Mouse (Mus musculus): ENCODE measurements around the gene Pnisr.

The Pnisr gene

DNA sequence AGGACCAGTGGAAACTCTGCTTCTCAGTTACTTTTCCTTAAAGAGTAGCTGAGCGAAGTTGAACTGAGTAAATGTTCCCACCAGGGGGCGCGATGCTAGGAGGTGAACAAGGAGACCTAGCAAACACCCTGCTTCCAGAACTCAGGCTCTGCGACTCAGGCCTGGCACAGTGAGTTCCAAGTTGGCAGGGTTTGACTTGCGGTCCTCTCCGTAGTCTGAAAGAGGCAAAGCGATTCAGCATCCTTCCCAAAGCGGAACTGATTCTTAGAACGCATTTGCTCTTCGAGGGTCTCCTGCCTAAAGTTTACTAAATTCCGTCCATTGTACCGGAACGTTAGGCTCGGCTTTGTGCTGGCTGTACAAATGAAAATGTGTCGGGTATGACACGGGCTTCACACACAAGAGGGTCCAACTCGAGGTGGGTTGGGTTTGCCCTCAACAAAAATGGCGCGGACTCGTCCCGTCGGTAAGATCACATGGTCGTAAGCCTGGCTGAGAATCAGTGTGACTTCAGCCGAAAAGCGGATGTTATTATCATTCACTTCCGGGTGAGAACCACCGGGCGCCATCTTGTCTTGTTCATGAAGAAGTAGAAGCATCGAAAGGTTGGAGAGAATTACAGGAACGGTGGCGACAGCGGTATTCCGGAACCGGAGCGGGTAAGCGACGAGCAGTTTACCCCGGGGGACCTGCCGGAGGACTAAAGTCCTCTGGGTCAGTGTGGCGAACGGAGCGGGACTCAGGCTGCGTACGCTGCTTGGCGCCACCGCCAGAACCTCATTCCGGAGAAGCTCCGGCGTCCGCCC, at the start of gene Pnisr:
Gene Pnisr, plus strand, starts transcription at position 103 of the 806 bp plus-strand sequence.
- DNase-seq (ENCODE audit: low read depth, low spot score) = peak; percentile 89

DNA sequence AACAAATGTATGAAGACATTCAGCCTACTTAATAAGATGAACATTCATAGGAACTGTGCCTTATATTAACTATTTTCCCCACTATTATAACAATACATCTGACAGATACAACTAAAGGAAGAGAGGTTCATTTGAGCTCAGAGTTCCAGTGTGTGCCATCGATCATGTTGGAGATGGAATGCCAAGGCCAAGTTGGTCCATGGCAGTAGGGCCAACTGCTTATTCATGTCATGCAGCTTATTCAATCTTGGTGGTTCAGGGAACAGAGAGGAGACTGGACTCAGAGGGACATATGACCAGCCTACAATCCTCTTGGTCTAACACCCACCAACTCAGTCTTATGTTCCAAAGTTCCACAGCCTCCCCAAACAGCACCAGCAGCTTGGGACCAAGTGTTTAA, 46.4 kb upstream of the Pnisr start:
- no peak for DNase-seq (ENCODE audit: low read depth, low spot score)

DNA sequence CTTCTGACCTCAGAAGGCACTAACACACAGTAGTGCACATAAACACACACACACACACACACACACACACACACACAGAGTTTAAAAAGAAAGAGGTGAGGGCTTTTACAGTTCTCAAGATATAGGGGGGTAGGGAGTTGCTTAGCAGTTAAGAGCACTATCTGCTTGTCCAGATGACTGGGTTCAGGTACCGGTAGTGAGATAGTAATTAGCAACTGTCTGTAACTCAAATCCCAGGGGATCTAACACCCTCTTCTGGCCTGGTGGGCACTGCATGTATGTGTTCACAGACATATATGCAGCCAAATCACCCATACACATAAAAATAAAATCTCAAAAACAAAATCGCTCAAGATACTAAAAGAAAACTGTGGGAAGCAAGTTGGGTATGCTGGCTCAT, 45.8 kb upstream of the Pnisr start:
- DNase-seq (ENCODE audit: low read depth, low spot score) = no peak

DNA sequence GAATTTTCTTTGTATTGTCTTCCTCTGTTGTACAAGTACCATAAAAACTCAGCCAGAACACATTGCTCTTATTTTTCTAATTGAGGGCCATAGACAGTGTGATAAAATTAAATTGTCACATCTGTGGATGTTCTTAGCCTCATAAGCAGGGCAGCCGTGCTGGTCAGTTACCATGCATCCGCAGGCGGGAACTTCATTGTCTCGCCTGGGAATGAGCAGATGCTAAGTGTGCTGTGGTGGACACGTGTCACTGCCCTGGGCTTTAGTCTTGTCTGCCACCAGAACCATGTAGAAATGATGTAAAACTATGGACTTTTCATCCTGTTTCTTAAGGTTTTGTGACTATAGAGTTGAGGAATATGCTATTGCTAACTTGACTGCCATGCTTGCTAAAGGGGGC, 40.2 kb upstream of the Pnisr start:
- DNase-seq (ENCODE audit: low read depth, low spot score) = no peak

DNA sequence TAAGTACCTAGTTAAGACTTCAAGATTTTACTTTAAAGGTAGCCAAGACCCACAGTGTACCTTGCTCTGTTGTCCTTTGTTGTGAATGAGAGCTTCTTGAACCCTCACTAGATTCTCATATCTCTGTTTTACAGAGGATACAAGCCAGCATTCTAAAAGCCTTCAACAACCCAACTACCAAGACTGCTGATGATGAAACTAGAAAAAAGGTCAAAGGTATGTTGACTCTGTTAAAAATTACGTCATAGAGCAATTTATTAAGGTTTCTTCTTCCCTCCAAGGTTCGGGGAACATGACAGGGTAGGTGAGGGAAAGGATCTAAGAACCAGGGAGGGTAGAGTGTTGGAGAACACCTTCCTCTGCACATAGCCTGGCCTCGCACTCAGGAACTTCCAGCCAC, 36.8 kb upstream of the Pnisr start:
- DNase-seq (ENCODE audit: low read depth, low spot score) = no peak

DNA sequence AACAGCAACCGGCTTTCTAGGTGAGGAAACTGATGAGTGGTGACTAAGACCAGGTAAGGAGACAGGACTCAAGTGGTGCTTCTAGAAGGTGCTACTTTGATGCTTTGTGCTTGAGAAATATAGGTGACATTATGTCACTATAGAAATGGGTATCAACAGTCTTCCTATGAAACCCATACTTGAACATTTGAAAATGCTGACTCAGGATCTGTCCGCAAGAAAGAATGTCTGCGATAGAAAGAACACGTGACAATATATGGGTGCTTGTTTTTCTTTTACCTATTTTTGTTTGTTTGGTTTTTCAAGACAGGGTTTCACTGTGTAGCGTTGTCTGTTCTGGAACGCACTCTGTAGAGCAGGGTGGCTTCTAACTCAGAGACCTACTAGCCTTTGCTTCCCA, 34.7 kb upstream of the Pnisr start:
- no peak for DNase-seq (ENCODE audit: low read depth, low spot score)

DNA sequence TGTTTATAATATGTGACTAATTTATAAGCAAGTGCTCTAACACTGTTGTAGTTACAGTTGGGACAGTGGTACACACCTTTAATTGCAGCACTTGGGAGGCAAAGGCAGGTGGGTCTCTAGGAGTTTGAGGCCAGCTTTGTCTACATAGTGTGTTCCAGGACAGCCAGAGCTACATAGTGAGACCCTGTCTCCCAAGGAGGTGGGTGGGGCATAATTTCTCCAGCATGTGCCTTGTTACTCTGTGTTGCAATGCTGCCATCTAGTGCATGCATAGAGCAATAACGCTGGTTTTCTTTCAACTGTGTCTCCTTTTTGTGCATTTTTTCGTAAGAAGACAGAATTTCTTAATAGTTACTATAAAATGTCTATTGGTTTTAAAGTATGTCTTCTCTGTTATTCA, 33.4 kb upstream of the Pnisr start:
- peak; percentile 53 for DNase-seq (ENCODE audit: low read depth, low spot score)

DNA sequence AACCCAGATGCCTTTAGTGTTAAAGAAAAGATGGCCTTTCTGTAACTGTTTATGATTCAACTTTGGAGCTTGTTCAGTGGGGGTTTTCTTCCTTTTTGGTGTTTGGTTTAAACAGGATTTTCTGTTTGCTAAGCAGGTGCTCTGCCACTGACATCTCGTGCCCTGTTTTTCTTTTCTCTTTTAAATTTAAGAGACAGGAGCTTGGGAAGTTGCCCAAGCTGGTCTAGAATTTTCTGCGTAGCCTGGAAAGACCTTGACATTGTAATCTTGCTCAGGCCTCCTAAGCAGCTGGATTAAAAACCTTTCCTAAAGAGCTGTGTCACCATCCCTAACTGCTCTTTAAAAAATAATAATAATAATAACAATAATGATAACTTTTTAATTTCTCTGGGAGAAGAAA, 20.8 kb upstream of the Pnisr start:
- DNase-seq (ENCODE audit: low read depth, low spot score) = no peak

DNA sequence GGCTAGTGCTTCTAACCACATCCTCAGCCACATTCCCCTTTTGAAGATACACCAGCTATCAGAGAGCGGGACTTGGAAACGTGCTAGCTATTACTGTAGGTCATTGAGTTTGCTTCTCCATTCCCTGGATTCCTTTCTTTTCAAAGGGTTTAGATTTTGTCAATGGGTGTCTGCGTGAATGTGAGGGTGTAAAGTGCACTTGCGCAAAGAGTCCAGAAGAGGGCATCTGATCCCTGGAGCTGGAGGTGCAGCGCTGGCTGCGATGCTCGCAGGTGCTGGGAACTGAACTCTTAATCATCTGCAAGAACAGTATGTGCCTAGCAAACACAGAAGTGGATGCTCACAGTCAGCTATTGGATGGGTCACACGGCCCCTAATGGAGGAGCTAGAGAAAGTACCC, 14.5 kb upstream of the Pnisr start:
- peak; percentile 39 for DNase-seq (ENCODE audit: low read depth, low spot score)

DNA sequence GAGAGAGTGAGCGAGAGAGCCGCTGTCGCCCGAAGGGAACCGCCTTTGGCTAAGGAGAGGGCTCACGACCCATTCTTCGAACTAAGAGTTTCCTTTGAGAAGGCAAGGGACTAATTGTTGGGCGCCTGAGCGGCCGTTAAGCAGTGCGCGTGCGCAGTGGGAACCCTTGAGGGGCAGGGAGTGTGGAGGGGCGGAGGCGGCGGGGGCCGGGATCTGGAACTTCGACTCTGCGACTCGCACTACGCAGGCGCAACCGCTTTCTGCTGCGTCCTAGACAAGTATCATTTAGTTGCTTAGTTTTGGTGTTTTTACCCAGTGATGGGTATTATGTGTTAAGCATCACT, 876 bp downstream of the Pnisr start:
- DNase-seq (ENCODE audit: low read depth, low spot score) = peak; percentile 61

DNA sequence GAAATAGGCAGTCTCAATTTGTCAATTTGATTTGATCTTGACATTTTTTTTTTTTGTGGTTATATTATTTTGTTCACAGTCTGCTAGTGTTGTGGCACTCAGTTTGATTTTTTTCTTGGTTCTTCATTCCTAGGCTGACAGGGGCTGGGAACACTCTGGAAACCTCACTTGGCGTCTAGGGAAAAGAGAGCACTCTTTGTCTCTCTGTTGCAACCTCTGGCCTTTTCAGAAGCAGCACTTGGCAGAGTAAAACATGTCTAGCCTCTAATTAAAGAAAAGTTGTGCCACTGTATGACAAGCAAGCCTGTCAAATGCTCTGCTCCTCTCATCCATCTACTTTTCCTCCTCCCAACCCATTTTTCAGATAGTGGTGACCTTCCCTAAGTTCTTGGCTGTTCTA, 10.1 kb downstream of the Pnisr start:
- DNase-seq (ENCODE audit: low read depth, low spot score) = no peak

DNA sequence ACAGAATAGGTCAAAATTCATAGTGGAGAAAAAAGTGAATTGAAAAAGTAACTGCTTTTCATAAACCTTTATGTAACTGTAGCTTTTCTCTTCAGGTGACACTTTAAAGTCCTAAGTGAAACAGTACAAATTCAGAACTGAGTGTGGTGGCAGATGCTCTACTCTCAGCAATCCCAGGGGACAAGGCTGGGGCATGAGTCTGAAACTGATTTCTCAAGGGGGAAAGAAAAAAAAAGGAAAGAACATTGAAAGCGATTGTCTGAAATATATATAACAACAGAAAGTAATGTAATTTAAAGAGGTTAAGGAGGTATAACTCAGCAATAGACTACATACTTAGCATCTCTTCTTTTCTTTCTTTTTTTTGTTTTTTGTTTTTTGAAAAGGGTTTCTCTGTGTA, 17.8 kb downstream of the Pnisr start:
- DNase-seq (ENCODE audit: low read depth, low spot score) = no peak

DNA sequence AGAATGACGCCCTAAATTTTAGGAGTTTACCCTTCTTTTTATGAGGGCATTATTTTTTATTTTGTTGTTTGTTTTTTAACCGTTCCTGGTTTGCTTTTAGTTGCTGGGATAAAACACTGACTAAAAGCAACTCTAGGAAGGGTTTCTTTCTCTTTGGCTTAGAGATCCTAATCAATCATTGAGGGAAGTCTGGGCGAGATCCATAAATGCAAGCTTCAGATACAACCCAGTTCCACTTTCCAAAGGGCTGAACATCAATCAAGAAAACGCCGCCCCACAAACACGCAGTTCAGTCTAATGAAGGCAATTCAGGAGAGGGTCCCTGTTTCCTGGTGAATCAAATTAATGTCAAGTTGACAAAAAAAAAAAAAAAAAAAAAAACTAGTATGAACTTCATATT, 31.4 kb downstream of the Pnisr start:
- DNase-seq (ENCODE audit: low read depth, low spot score) = no peak

DNA sequence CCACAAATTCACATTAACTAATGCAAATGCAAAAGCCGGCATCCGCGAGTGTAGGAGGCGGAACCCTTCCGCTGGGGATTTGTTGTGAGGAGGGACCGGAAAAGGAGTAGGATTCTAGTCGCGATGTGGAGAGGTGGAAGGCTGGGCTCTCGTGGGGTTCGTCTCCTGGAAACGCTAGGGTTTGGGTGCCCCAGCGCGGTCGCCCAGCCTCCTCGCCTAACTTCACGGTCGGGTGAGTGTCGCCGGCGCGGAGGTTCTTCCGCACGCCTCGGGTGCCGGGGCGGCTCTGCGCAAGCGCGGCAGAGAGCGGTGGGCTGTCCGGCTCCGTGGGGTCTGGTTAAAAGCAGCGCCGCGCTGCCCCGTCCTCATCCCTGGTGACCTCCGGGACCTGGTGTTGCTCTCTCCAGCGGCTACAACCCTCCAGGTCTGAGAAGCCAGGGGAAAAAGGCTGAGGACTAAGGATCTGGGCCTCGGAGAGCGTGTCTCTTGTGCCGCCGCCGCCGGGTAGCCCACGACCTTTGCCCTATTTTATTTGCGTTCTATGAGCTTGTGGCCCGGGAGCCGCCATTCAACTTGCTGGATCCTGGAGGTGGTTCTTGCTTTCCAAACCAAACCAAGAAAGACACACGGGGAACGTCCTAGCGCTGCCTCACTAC, 32.3 kb downstream of the Pnisr start, which contains the start of gene Coq3:
Gene Coq3, plus strand, starts transcription at position 109 of the 656 bp plus-strand sequence.
- peak; percentile 72 for DNase-seq (ENCODE audit: low read depth, low spot score)

DNA sequence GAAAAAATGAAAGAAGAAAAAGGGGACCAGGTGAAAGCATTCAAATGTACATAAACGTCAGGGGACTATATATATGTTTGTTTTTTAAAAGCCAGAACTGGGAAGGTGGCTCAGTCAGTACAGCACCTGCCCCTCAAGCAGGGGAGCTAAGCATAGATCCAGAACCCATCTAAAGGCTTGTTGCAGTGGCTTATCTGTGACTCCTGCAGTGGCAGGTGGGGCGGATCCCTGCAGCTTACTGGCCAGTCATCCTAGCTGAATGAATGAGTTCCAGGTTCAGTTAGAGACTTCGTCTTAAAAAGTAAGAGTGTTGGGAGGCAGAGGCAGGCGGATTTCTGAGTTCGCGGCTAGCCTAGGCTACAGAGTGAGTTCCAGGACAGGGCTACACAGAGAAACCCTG, 35.4 kb downstream of the Pnisr start:
- DNase-seq (ENCODE audit: low read depth, low spot score) = no peak

DNA sequence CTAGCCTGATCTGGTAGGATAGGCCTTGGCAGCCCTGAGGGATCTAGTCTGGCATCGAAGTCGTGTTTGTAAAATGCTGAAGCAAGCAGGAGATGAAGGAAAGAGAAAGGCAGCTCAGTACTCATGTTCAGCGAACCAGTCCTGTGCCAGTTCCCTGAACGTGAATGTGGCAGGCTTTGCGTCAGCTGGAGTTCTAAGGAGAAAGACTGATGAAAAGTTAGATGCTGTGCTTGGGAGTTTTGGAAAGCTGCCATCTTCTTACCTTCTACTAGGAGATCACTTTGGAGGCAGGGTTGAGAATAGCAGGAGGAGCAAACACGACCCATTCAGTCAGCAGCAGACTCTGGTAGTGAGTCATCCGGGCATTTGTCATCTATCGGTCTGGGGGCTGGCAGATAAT, 38.4 kb downstream of the Pnisr start:
- DNase-seq (ENCODE audit: low read depth, low spot score) = no peak

Measured in WW6 (cell line).